Mouse (Mus musculus): ENCODE measurements around the gene Atxn7l3. TPM values are rescaled to one million over a fixed set of nuclear protein-coding genes. Genes with fewer than 3 reads are reported as not detected.

Gene Atxn7l3
- polyA plus RNA-seq, 1 experiment from 2014 or later = 29.7 TPM

- Histone ChIP-seq H3K9ac (no peak overlapping the region), H3K4me2 (replicated peaks) (no peak overlapping the region), H3K36me3 (no peaks in the 10 kb centered on the region), H3K9me3 (replicated peaks) (no peaks in the 10 kb centered on the region), H3K4me3 (no peak overlapping the region), H3K27me3 (no peaks in the 10 kb centered on the region), H3K27ac (no peak overlapping the region), H3K4me1 (no peaks in the 10 kb centered on the region)
- 57% methylated on average over 4 of the region's 4 CpGs for WGBS
- no peak for ATAC-seq (ENCODE audit: low FRiP score)
These were observed 35.4 kb upstream of the Atxn7l3 start for GRCm38 (mm10) chr11:102331806-102332205.

GRCm38 (mm10) chr11:102330039-102330438 lies 33.6 kb upstream of the Atxn7l3 start:
- Histone ChIP-seq H3K4me1 (no peaks in the 10 kb centered on the region), H3K36me3 (no peaks in the 10 kb centered on the region), H3K4me3 (no peak overlapping the region), H3K27me3 (no peaks in the 10 kb centered on the region), H3K27ac (no peak overlapping the region), H3K4me2 (replicated peaks) (no peak overlapping the region), H3K9me3 (replicated peaks) (no peaks in the 10 kb centered on the region), H3K9ac (no peak overlapping the region)
- WGBS = 81% methylated on average over 3 of the region's 3 CpGs
- no peak for ATAC-seq (ENCODE audit: low FRiP score)

- H3K4me3 ChIP-seq = no peak overlapping the region
- no peaks in the 10 kb centered on the region for H3K4me1 ChIP-seq
- no peak for ATAC-seq (ENCODE audit: low FRiP score)
- no peaks in the 10 kb centered on the region for H3K9me3 ChIP-seq (replicated peaks)
- no peak overlapping the region for H3K4me2 ChIP-seq (replicated peaks)
- H3K36me3 ChIP-seq = no peaks in the 10 kb centered on the region
- H3K9ac ChIP-seq = no peak overlapping the region
- H3K27me3 ChIP-seq = no peaks in the 10 kb centered on the region
- H3K27ac ChIP-seq = no peak overlapping the region
These were observed 33.1 kb upstream of the Atxn7l3 start for GRCm38 (mm10) chr11:102329518-102329917.

- ATAC-seq (ENCODE audit: low FRiP score) = no peak
- H3K27me3 ChIP-seq = no peaks in the 10 kb centered on the region
- 89% methylated on average over 7 of the region's 7 CpGs for WGBS
- H3K4me3 ChIP-seq = no peak overlapping the region
- H3K9ac ChIP-seq = no peak overlapping the region
- no peaks in the 10 kb centered on the region for H3K9me3 ChIP-seq (replicated peaks)
- no peak overlapping the region for H3K27ac ChIP-seq
- no peaks in the 10 kb centered on the region for H3K4me1 ChIP-seq
- no peaks in the 10 kb centered on the region for H3K36me3 ChIP-seq
- H3K4me2 ChIP-seq (replicated peaks) = no peak overlapping the region
These were observed 31.4 kb upstream of the Atxn7l3 start for GRCm38 (mm10) chr11:102327839-102328238.

GRCm38 (mm10) chr11:102327250-102327649 lies 30.8 kb upstream of the Atxn7l3 start:
- Histone ChIP-seq H3K36me3 (no peaks in the 10 kb centered on the region), H3K9ac (no peak overlapping the region), H3K4me3 (no peak overlapping the region), H3K4me1 (no peaks in the 10 kb centered on the region), H3K27ac (no peak overlapping the region), H3K4me2 (replicated peaks) (no peak overlapping the region), H3K9me3 (replicated peaks) (no peaks in the 10 kb centered on the region), H3K27me3 (no peaks in the 10 kb centered on the region)
- WGBS = 73% methylated on average over 5 of the region's 5 CpGs
- ATAC-seq (ENCODE audit: low FRiP score) = no peak

- H3K4me3 ChIP-seq = no peak overlapping the region
- no peak for ATAC-seq (ENCODE audit: low FRiP score)
- no peaks in the 10 kb centered on the region for H3K9me3 ChIP-seq (replicated peaks)
- no peak overlapping the region for H3K27ac ChIP-seq
- no peaks in the 10 kb centered on the region for H3K27me3 ChIP-seq
- H3K4me1 ChIP-seq = peaks cover 8% of the 10 kb centered on the region; the same call in 1 of the 2 replicates
- no peaks in the 10 kb centered on the region for H3K36me3 ChIP-seq
- H3K4me2 ChIP-seq (replicated peaks) = no peak overlapping the region
- H3K9ac ChIP-seq = no peak overlapping the region
- WGBS = 82% methylated on average over 1 of the region's 1 CpGs
These were observed 27.1 kb upstream of the Atxn7l3 start for GRCm38 (mm10) chr11:102323516-102323915.

- no peaks in the 10 kb centered on the region for H3K36me3 ChIP-seq
- 78% methylated on average over 6 of the region's 6 CpGs for WGBS
- H3K4me3 ChIP-seq = no peak overlapping the region
- peaks cover 8% of the 10 kb centered on the region; the same call in 1 of the 2 replicates for H3K4me1 ChIP-seq
- no peak overlapping the region for H3K4me2 ChIP-seq (replicated peaks)
- H3K27ac ChIP-seq = no peak overlapping the region
- H3K9ac ChIP-seq = no peak overlapping the region
- H3K27me3 ChIP-seq = no peaks in the 10 kb centered on the region
- H3K9me3 ChIP-seq (replicated peaks) = no peaks in the 10 kb centered on the region
- ATAC-seq (ENCODE audit: low FRiP score) = no peak
These were observed 25.5 kb upstream of the Atxn7l3 start for GRCm38 (mm10) chr11:102321931-102322330.

GRCm38 (mm10) chr11:102320686-102321005 lies 24.2 kb upstream of the Atxn7l3 start:
- Histone ChIP-seq H3K9me3 (replicated peaks) (no peaks in the 10 kb centered on the region), H3K27ac (peak overlapping the region; percentile 100), H3K36me3 (0 out of 2 replicates have a peak, but pooled peaks cover 2% of the 10 kb centered on the region), H3K4me3 (peak overlapping the region; percentile 100), H3K4me2 (replicated peaks) (peak overlapping the region; percentile 88), H3K4me1 (peaks cover 17% of the 10 kb centered on the region), H3K9ac (peak overlapping the region; percentile 100), H3K27me3 (no peaks in the 10 kb centered on the region)
- WGBS = 14% methylated on average over 10 of the region's 10 CpGs
- ATAC-seq (ENCODE audit: low FRiP score) = 0 out of 2 replicates have a peak, but pooled peaks have one; percentile 27

- ATAC-seq (ENCODE audit: low FRiP score) = peak; percentile 29; the same call in 1 of the 2 replicates
- under 1% methylated on average over 38 of the region's 38 CpGs for WGBS
These were observed 23.7 kb upstream of the Atxn7l3 start for GRCm38 (mm10) chr11:102319941-102320685.

GRCm38 (mm10) chr11:102319410-102319792 lies 23.0 kb upstream of the Atxn7l3 start, which contains the start of gene Ubtf:
Gene Ubtf (minus strand): TSS chr11:102319742.
- WGBS = under 1% methylated on average over 25 of the region's 25 CpGs
- Histone ChIP-seq H3K9me3 (replicated peaks) (no peaks in the 10 kb centered on the region), H3K27ac (peak within 1 kb of the TSS; percentile 100), H3K9ac (peak within 1 kb of the TSS; percentile 100), H3K4me1 (peaks cover 22% of the 10 kb centered on the region), H3K4me3 (peak within 1 kb of the TSS; percentile 100), H3K27me3 (no peaks in the 10 kb centered on the region), H3K4me2 (replicated peaks) (peak within 1 kb of the TSS; percentile 88), H3K36me3 (peaks cover 13% of the 10 kb centered on the region)
- ATAC-seq (ENCODE audit: low FRiP score) = 0 out of 2 replicates have a peak, but pooled peaks have one; percentile 9

More at GRCm38 (mm10) chr11:102319941-102320685, 23.7 kb upstream of the Atxn7l3 start:
- H3K27ac ChIP-seq = peak overlapping the region; percentile 100
- H3K4me3 ChIP-seq = peak overlapping the region; percentile 100
- H3K4me1 ChIP-seq = peaks cover 22% of the 10 kb centered on the region
- peak overlapping the region; percentile 100 for H3K9ac ChIP-seq
- H3K4me2 ChIP-seq (replicated peaks) = peak overlapping the region; percentile 88
- H3K27me3 ChIP-seq = no peaks in the 10 kb centered on the region
- H3K36me3 ChIP-seq = peaks cover 6% of the 10 kb centered on the region
- H3K9me3 ChIP-seq (replicated peaks) = no peaks in the 10 kb centered on the region

- no peak for ATAC-seq (ENCODE audit: low FRiP score)
- Histone ChIP-seq H3K27ac (peak overlapping the region; percentile 100), H3K36me3 (peaks cover 19% of the 10 kb centered on the region), H3K9ac (peak overlapping the region; percentile 100), H3K27me3 (no peaks in the 10 kb centered on the region), H3K4me2 (replicated peaks) (peak overlapping the region; percentile 88), H3K9me3 (replicated peaks) (no peaks in the 10 kb centered on the region), H3K4me1 (peaks cover 22% of the 10 kb centered on the region), H3K4me3 (peak overlapping the region; percentile 100)
- under 1% methylated on average over 77 of the region's 84 CpGs for WGBS
These were observed 22.4 kb upstream of the Atxn7l3 start for GRCm38 (mm10) chr11:102318576-102319409.

GRCm38 (mm10) chr11:102317901-102318575 lies 21.6 kb upstream of the Atxn7l3 start:
- H3K9ac ChIP-seq = peak overlapping the region; percentile 100
- peak overlapping the region; percentile 100 for H3K4me3 ChIP-seq
- H3K36me3 ChIP-seq = peaks cover 27% of the 10 kb centered on the region
- under 1% methylated on average over 38 of the region's 77 CpGs for WGBS
- H3K4me1 ChIP-seq = peaks cover 22% of the 10 kb centered on the region
- no peaks in the 10 kb centered on the region for H3K9me3 ChIP-seq (replicated peaks)
- peak; percentile 50 for ATAC-seq (ENCODE audit: low FRiP score)
- peak overlapping the region; percentile 100 for H3K27ac ChIP-seq
- H3K4me2 ChIP-seq (replicated peaks) = peak overlapping the region; percentile 88
- no peaks in the 10 kb centered on the region for H3K27me3 ChIP-seq

Data from hindbrain, embryonic 12.5 days (tissue).